Mouse (Mus musculus) heart, postnatal 0 days (tissue): ENCODE measurements around the gene Spred2.

Experiments used
- CTCF ChIP-seq: IDR thresholded peaks from 2 replicates; pipeline ENCODE4 v1.5.1; 2016; ENCODE audit warnings: antibody characterized with exemption, control low read depth, low read depth
- EP300 ChIP-seq: IDR thresholded peaks from 2 replicates; pipeline ENCODE4 v1.6.1; 2016; ENCODE audit warnings: antibody characterized with exemption, low read depth

DNA sequence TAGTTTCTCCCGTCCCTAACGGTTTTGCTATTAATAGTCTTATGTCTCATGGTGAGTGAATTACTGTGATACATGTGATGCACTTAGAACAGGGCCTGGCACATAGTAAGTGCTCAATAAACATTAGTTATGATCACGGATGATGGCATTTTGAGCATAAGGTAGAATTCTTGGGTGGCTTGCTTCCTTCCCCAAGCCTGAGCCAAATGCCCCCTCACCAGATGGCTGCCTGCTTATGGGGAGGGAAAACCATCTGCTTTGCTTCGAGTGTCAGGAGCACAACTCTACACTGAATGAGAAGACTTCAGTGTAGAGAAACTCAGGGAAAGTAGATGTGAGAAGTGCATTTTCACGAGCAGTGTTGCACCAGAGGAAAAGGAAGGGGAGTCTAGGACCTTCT is 24.6 kb upstream of the Spred2 start:
- TF ChIP-seq CTCF (no peak), EP300 (no peak)
